Mouse (Mus musculus) midbrain, postnatal 0 days (tissue): Measurements from ENCODE around the gene Crabp2. TPM values are rescaled to one million over a fixed set of nuclear protein-coding genes. Genes with fewer than 3 reads are reported as not detected.
A peak's percentile ranks its signal among the peaks of the same experiment; 100 is the strongest.

Experiments
- ATAC-seq: fragments of 200-750 bp; cut with Nextera tagmentation; 2 replicates; pipeline ENCODE4 v1.8.0; 2017; ENCODE audit warnings: moderate number of reproducible peaks, mild to moderate bottlenecking, moderate TSS enrichment, moderate library complexity; ENCODE audit not compliant: low FRiP score
- DNase-seq: peaks from one replicate; pipeline ENCODE4 v3.0.0-alpha.2; 2015; ENCODE audit warnings: low spot score
- H3K27ac ChIP-seq: fragments of 300-500 bp; sonication (generic); 2 replicates; pipeline ENCODE4 v1.5.1; 2014; ENCODE audit warnings: low read depth, mild to moderate bottlenecking, low read length, mixed read lengths
- H3K27me3 ChIP-seq: fragments of 300-500 bp; sonication (generic); 2 replicates; pipeline ENCODE4 v1.6.1; 2014; ENCODE audit warnings: low read length, control low read depth, mixed read lengths; ENCODE audit not compliant: insufficient read depth
- H3K36me3 ChIP-seq: fragments of 300-500 bp; sonication (generic); 2 replicates; pipeline ENCODE4 v1.6.1; 2014; ENCODE audit warnings: low read length, control low read depth, mixed read lengths; ENCODE audit not compliant: insufficient read depth
- H3K4me1 ChIP-seq: fragments of 300-500 bp; sonication (generic); 2 replicates; pipeline ENCODE4 v1.6.1; 2014; ENCODE audit warnings: mild to moderate bottlenecking, control low read depth, antibody characterized with exemption, low read length, mixed read lengths; ENCODE audit not compliant: insufficient read depth
- H3K4me2 ChIP-seq: fragments of 300-500 bp; sonication (generic); 2 replicates; pipeline ENCODE4 v1.6.1; 2014; ENCODE audit warnings: low read depth, mild to moderate bottlenecking, low read length, mixed read lengths; ENCODE audit not compliant: poor library complexity, severe bottlenecking
- H3K4me3 ChIP-seq: fragments of 300-500 bp; sonication (generic); 2 replicates; pipeline ENCODE4 v1.5.1; 2014; ENCODE audit warnings: low read depth, mild to moderate bottlenecking, low read length, moderate library complexity
- H3K9ac ChIP-seq: fragments of 300-500 bp; sonication (generic); replicated peaks from 2 replicates; pipeline ENCODE4 v1.6.1; 2014; ENCODE audit warnings: mild to moderate bottlenecking, low read length, moderate library complexity, mixed read lengths; ENCODE audit not compliant: poor library complexity, severe bottlenecking
- H3K9me3 ChIP-seq: fragments of 300-500 bp; sonication (generic); 2 replicates; pipeline ENCODE4 v1.6.1; 2016; ENCODE audit warnings: low read length, control low read depth
- CTCF ChIP-seq: IDR thresholded peaks from 2 replicates; pipeline ENCODE4 v1.5.1; 2016; ENCODE audit warnings: antibody characterized with exemption, mild to moderate bottlenecking
- WGBS: fragments of 180-500 bp; shearing (Covaris S2); extraction: QIAGEN DNeasy Blood & Tissue Kit; methylation state at CpG from one replicate; pipeline ENCODE4 v1.1.7; 2014; 5-methylcytosine and 5-hydroxymethylcytosine counted together
- polyA plus RNA-seq: library from polyadenylated mRNA; unstranded; fragments of >200 nt; fragmentation: Nextera tagmentation; extraction: Ambion mirVana; gene quantifications from 2 replicates; pipeline ENCODE4 v1.2.1, GENCODE M21; 2015
- total RNA-seq: library from RNA; depleted of rRNA; stranded (reverse); fragments of >200 nt; gene quantifications from 2 replicates; pipeline ENCODE4 v1.2.3, GENCODE M21; 2014

The Crabp2 gene
- total and polyA plus RNA-seq, 2 experiments from 2014 or later, result 19.2 to 49.0 TPM

- Histone ChIP-seq H3K4me3 (no peak overlapping the region), H3K4me2 (no peak overlapping the region), H3K9me3 (no peaks in the 10 kb centered on the region), H3K4me1 (no peaks in the 10 kb centered on the region), H3K27me3 (0 out of 2 replicates have a peak, but pooled peaks cover 3% of the 10 kb centered on the region), H3K9ac (no peak overlapping the region), H3K27ac (no peak overlapping the region), H3K36me3 (no peaks in the 10 kb centered on the region)
- DNase-seq, result no peak
- WGBS, result 42% methylated on average over 4 of the region's 4 CpGs
- TF ChIP-seq CTCF, result no peak
- ATAC-seq, result no peak
These were observed 10.0 kb downstream of the Crabp2 start for GRCm38 (mm10) chr3:87958476-87958875.

DNA sequence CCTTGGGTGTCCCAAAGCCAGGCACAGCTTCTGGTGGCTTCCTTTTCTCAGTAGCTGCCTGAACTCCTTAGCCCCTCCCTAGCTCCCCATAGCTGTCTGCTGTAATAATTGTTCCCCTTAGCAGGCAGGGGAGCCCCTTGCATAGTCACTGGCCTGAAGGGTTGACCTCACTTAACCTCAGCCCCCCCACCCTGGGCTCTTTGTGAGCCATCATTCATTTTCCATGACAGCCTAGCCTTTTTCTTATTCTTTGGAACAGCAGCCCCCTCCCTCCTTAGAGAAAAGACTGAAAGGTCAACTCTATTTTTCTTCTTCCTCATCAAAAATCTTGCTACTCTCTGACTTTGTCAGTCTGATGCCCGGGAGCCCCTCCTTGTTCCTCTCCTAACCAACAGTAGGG, 10.5 kb downstream of the Crabp2 start:
- no peaks in the 10 kb centered on the region for H3K9me3 ChIP-seq
- H3K36me3 ChIP-seq, result no peaks in the 10 kb centered on the region
- H3K9ac ChIP-seq, result no peak overlapping the region
- H3K27ac ChIP-seq, result no peak overlapping the region
- H3K4me3 ChIP-seq, result no peak overlapping the region
- H3K4me2 ChIP-seq, result no peak overlapping the region
- ATAC-seq (no peak), DNase-seq (no peak)
- 13% methylated on average over 1 of the region's 1 CpGs for WGBS
- no peaks in the 10 kb centered on the region for H3K4me1 ChIP-seq
- no peak for TF ChIP-seq CTCF
- 0 out of 2 replicates have a peak, but pooled peaks cover 3% of the 10 kb centered on the region for H3K27me3 ChIP-seq

DNA sequence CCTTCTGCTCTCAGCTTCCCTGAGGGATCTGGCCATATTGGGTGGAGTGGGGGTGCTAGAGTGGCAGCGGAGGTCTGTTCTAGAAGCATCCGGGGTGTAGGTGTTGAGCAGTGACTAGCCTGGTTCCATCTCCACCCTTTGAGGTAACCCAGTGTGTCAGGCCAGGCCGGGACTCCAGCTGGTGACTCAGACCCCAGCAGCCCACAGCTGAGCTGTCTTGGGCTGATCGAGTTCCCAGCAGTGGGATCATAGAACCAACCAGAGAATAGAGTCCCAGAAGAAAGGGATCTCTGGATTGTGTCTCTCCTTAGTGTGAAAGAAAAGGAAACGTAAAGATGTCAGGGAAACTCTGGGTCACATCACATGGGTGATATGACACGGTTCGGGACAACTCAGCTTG, 10.9 kb downstream of the Crabp2 start:
- Histone ChIP-seq H3K9me3 (no peaks in the 10 kb centered on the region), H3K27me3 (0 out of 2 replicates have a peak, but pooled peaks cover 3% of the 10 kb centered on the region), H3K9ac (no peak overlapping the region), H3K4me2 (no peak overlapping the region), H3K4me3 (no peak overlapping the region), H3K4me1 (no peaks in the 10 kb centered on the region), H3K36me3 (no peaks in the 10 kb centered on the region), H3K27ac (no peak overlapping the region)
- ATAC-seq (no peak), DNase-seq (no peak)
- WGBS, result 71% methylated on average over 7 of the region's 7 CpGs
- TF ChIP-seq CTCF, result no peak

GRCm38 (mm10) chr3:87960191-87960585, 11.7 kb downstream of the Crabp2 start:
- H3K4me2 ChIP-seq, result peak overlapping the region; percentile 75
- 0 out of 2 replicates have a peak, but pooled peaks cover 3% of the 10 kb centered on the region for H3K27me3 ChIP-seq
- no peak for TF ChIP-seq CTCF
- no peak for ATAC-seq
- no peaks in the 10 kb centered on the region for H3K9me3 ChIP-seq
- no peaks in the 10 kb centered on the region for H3K4me1 ChIP-seq
- H3K36me3 ChIP-seq, result no peaks in the 10 kb centered on the region
- peak overlapping the region; percentile 42 for H3K4me3 ChIP-seq
- H3K27ac ChIP-seq, result peak overlapping the region; percentile 52; the same call in 1 of the 2 replicates
- 4% methylated on average over 10 of the region's 10 CpGs for WGBS
- H3K9ac ChIP-seq, result peak overlapping the region; percentile 55
- no peak for DNase-seq

- WGBS, result under 1% methylated on average over 27 of the region's 27 CpGs
- Histone ChIP-seq H3K9ac (peak overlapping the region; percentile 55), H3K4me1 (no peaks in the 10 kb centered on the region), H3K36me3 (no peaks in the 10 kb centered on the region), H3K4me3 (peak overlapping the region; percentile 42), H3K27ac (peak overlapping the region; percentile 52), H3K27me3 (0 out of 2 replicates have a peak, but pooled peaks cover 3% of the 10 kb centered on the region), H3K4me2 (peak overlapping the region; percentile 75), H3K9me3 (no peaks in the 10 kb centered on the region)
- peak; percentile 98 for TF ChIP-seq CTCF
- ATAC-seq, result peak; percentile 96
- DNase-seq, result peak; percentile 97
These were observed 12.2 kb downstream of the Crabp2 start for GRCm38 (mm10) chr3:87960586-87961191.

DNA sequence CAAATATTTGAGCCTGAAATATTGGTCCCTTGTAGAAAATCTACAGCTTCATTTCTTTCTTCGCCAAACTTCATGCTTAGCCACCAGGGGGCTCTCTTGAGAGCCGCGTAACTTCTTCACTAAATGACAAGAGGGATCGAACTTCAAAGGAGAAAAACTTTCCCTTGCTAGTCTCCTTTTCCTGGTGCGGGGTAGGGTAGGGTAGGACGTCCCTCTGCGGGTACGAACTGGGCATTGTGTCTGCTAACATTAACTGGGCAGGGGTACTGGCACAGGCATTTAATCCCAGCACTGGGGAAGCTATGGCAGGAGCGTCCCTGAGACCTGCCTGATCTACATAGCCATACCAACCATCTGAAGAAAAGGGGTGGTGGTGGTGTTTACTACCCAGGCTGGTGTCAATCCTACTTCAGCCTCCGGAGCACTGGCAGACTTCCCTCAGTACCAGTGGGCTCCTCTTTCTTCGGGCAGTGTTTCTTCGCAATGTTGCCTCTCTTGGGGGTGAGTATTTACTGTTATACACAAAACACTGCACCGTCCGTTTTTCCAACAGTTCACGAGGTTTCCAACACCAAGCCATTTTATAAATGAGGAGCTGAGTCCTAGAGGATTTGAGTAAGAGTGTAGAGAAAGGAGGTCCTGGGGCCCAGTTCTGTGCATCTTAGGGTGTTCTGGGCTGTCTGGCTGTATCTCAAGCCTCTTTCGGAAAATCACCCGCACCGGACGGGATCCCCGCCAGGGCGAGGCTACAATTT, 21.9 kb downstream of the Crabp2 start:
- peak; percentile 85 for TF ChIP-seq CTCF
- H3K9ac ChIP-seq, result no peak overlapping the region
- WGBS, result 1% methylated on average over 21 of the region's 21 CpGs
- H3K27ac ChIP-seq, result no peak overlapping the region
- peak overlapping the region; percentile 92 for H3K4me2 ChIP-seq
- H3K9me3 ChIP-seq, result no peaks in the 10 kb centered on the region
- H3K4me3 ChIP-seq, result peak overlapping the region; percentile 48
- DNase-seq (peak; percentile 69), ATAC-seq (no peak)
- 0 out of 2 replicates have a peak, but pooled peaks cover 3% of the 10 kb centered on the region for H3K4me1 ChIP-seq
- H3K36me3 ChIP-seq, result no peaks in the 10 kb centered on the region
- 0 out of 2 replicates have a peak, but pooled peaks cover 11% of the 10 kb centered on the region for H3K27me3 ChIP-seq
